Comparison of ENCODE assay signal across 8 mouse cellular contexts in the genomic region with DNA sequence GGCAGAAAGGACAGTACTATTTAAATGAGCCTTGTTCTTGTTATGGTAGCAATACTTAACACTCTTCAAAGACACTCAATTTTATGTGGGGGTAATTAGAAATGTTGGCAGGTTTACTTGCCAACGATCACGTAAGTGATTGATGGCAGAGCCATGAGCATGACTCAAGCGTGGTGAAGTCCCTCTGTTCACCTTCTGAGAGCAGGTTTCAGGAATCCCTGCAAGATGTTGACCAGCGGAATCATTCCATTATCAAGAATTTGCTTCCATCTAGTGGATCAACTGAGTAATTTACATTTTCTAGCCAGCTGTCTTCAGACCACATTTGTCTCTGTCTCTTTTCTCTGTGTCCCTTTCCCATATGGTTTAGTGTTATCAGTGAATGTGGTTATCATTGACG.
DNase-seq lines count a peak whose midpoint lies in the region; ATAC-seq lines count a peak whose summit lies in the region.

No protein-coding gene starts in this region.

- H3K9ac ChIP-seq in embryonic facial prominence, embryonic 14.5 days (ENCODE audit: low read depth, low read length) = no peak overlapping the region

- 48% methylated on average over 5 of the region's 5 CpGs for WGBS in embryonic facial prominence, embryonic 14.5 days

- no peak overlapping the region for H3K4me3 ChIP-seq in embryonic facial prominence, embryonic 14.5 days (ENCODE audit: low read depth, low read length)

- H3K27ac ChIP-seq in embryonic facial prominence, embryonic 14.5 days (replicated peaks; ENCODE audit: low read depth, low read length) = no peak overlapping the region

- no peaks in the 10 kb centered on the region for H3K36me3 ChIP-seq in embryonic facial prominence, embryonic 14.5 days (ENCODE audit: control insufficient read depth, insufficient read depth, low read length)

- no peaks in the 10 kb centered on the region for H3K9me3 ChIP-seq in embryonic facial prominence, embryonic 14.5 days (ENCODE audit: control insufficient read depth, low read length)

- no peak overlapping the region for H3K4me2 ChIP-seq in embryonic facial prominence, embryonic 14.5 days (ENCODE audit: low read depth, low read length)

- H3K4me1 ChIP-seq in embryonic facial prominence, embryonic 14.5 days (ENCODE audit: control insufficient read depth, insufficient read depth, low read length) = no peaks in the 10 kb centered on the region

- H3K27me3 ChIP-seq in embryonic facial prominence, embryonic 14.5 days (replicated peaks; ENCODE audit: control insufficient read depth, insufficient read depth, low read length) = no peaks in the 10 kb centered on the region

- DNase-seq in layer of hippocampus, adult 11-12 months (ENCODE audit: low spot score) = peak; percentile 9
- no peak for DNase-seq in layer of hippocampus, adult 8-10 months (ENCODE audit: low spot score in 2 of 2)
- peak; percentile 42 for DNase-seq in ZHBTc4 (ENCODE audit: low read depth, low spot score)
- DNase-seq in embryonic facial prominence, embryonic 14.5 days (ENCODE audit: low spot score) = peak; percentile 52
- DNase-seq in layer of hippocampus, adult 9-10 months (ENCODE audit: low spot score) = peak; percentile 16
- peak; percentile 79 for DNase-seq in retina, embryonic 14.5 days (ENCODE audit: low spot score)
- no peak for DNase-seq in gastrocnemius, postnatal 10 days
- DNase-seq in urinary bladder, adult 2 months (ENCODE audit: low spot score) = no peak

- peak; percentile 50; the same call in 1 of the 2 replicates for ATAC-seq in embryonic facial prominence, embryonic 14.5 days (ENCODE audit: low read depth)

Comparison
In these comparisons a context has a peak if more than half of its experiments do, and no peak if none do; other contexts are left out.
1. DNase-seq: peak in layer of hippocampus, adult 11-12 months (single experiment), ZHBTc4 (single experiment), embryonic facial prominence, embryonic 14.5 days (single experiment), layer of hippocampus, adult 9-10 months (single experiment) and retina, embryonic 14.5 days (single experiment); none in layer of hippocampus, adult 8-10 months (0 of 2), gastrocnemius, postnatal 10 days (single experiment) and urinary bladder, adult 2 months (single experiment).